Mouse (Mus musculus): Measurements from ENCODE around the gene Reln.

The Reln gene

GRCm38 (mm10) chr5:22208311-22209021 is 136.0 kb downstream of the Reln start:
- no peak for DNase-seq

- DNase-seq, result no peak
Measured at GRCm38 (mm10) chr5:22197926-22198325, 146.6 kb downstream of the Reln start.

- DNase-seq, result no peak
Measured at GRCm38 (mm10) chr5:22196891-22197290, 147.6 kb downstream of the Reln start.

- no peak for DNase-seq
Measured at GRCm38 (mm10) chr5:22196476-22196875, 148.0 kb downstream of the Reln start.

- DNase-seq, result no peak
Measured at GRCm38 (mm10) chr5:22195352-22195941, 149.1 kb downstream of the Reln start.

GRCm38 (mm10) chr5:22191784-22192183 is 152.7 kb downstream of the Reln start:
- DNase-seq, result no peak

GRCm38 (mm10) chr5:22190333-22190732 is 154.2 kb downstream of the Reln start:
- no peak for DNase-seq

- DNase-seq, result no peak
Measured at GRCm38 (mm10) chr5:22187599-22187998, 156.9 kb downstream of the Reln start.

GRCm38 (mm10) chr5:22176480-22176879 is 168.0 kb downstream of the Reln start:
- DNase-seq, result no peak

GRCm38 (mm10) chr5:22171336-22171735 is 173.2 kb downstream of the Reln start:
- no peak for DNase-seq

- DNase-seq, result no peak
Measured at GRCm38 (mm10) chr5:22164060-22164934, 180.2 kb downstream of the Reln start.

GRCm38 (mm10) chr5:22160935-22161334 is 183.6 kb downstream of the Reln start:
- no peak for DNase-seq

- DNase-seq, result no peak
Measured at GRCm38 (mm10) chr5:22158754-22159153, 185.7 kb downstream of the Reln start.

- no peak for DNase-seq
Measured at GRCm38 (mm10) chr5:22153601-22154000, 190.9 kb downstream of the Reln start.

- no peak for DNase-seq
Measured at GRCm38 (mm10) chr5:22141821-22142220, 202.7 kb downstream of the Reln start.

- DNase-seq, result no peak
Measured at GRCm38 (mm10) chr5:22139015-22139414, 205.5 kb downstream of the Reln start.

- DNase-seq, result no peak
Measured at GRCm38 (mm10) chr5:22134402-22134801, 210.1 kb downstream of the Reln start.

- DNase-seq, result no peak
Measured at GRCm38 (mm10) chr5:22131730-22132522, 212.6 kb downstream of the Reln start.

GRCm38 (mm10) chr5:22127583-22127982 is 216.9 kb downstream of the Reln start:
- DNase-seq, result no peak

- no peak for DNase-seq
Measured at GRCm38 (mm10) chr5:22119296-22119695, 225.2 kb downstream of the Reln start.

GRCm38 (mm10) chr5:22118456-22118855 is 226.0 kb downstream of the Reln start:
- DNase-seq, result no peak

- no peak for DNase-seq
Measured at GRCm38 (mm10) chr5:22116922-22117321, 227.6 kb downstream of the Reln start.

Measured in lung, postnatal 14 days (tissue).